Mouse (Mus musculus): Measurements from ENCODE around the gene Tmem150a. TPM values are rescaled to one million over a fixed set of nuclear protein-coding genes. Genes with fewer than 3 reads are reported as not detected.

The Tmem150a gene
- polyA plus RNA-seq, 1 experiment from 2014 or later: 32.5 TPM

GRCm38 (mm10) chr6:72352636-72353405 lies 2.4 kb upstream of the Tmem150a start:
- ATAC-seq (ENCODE audit: low read depth): no peak
- WGBS (ENCODE audit: insufficient replicate concordance): 66% methylated on average over 5 of the region's 5 CpGs
- DNase-seq: no peak
- H3K4me3 ChIP-seq (replicated peaks): no peak overlapping the region
- H3K9me3 ChIP-seq (replicated peaks): no peaks in the 10 kb centered on the region
- peak overlapping the region; percentile 25; the same call in 1 of the 2 replicates for H3K27ac ChIP-seq
- H3K4me2 ChIP-seq: peak overlapping the region; percentile 7; the same call in 1 of the 2 replicates
- H3K36me3 ChIP-seq: peaks cover 36% of the 10 kb centered on the region
- no peak overlapping the region for H3K9ac ChIP-seq
- peaks cover 42% of the 10 kb centered on the region for H3K27me3 ChIP-seq
- peaks cover 89% of the 10 kb centered on the region for H3K4me1 ChIP-seq (replicated peaks)

- Histone ChIP-seq H3K4me2 (peak overlapping the region; percentile 73; the same call in 1 of the 2 replicates), H3K27ac (peak overlapping the region; percentile 25; the same call in 1 of the 2 replicates), H3K9me3 (replicated peaks) (no peaks in the 10 kb centered on the region), H3K27me3 (peaks cover 44% of the 10 kb centered on the region), H3K9ac (no peak overlapping the region), H3K4me3 (replicated peaks) (no peak overlapping the region), H3K36me3 (peaks cover 38% of the 10 kb centered on the region), H3K4me1 (replicated peaks) (peaks cover 89% of the 10 kb centered on the region)
- DNase-seq (no peak), ATAC-seq (ENCODE audit: low read depth) (no peak)
- 76% methylated on average over 1 of the region's 1 CpGs for WGBS (ENCODE audit: insufficient replicate concordance)
These were observed 1.2 kb upstream of the Tmem150a start for GRCm38 (mm10) chr6:72354025-72354424.

- peaks cover 89% of the 10 kb centered on the region for H3K4me1 ChIP-seq (replicated peaks)
- peaks cover 44% of the 10 kb centered on the region for H3K27me3 ChIP-seq
- H3K4me3 ChIP-seq (replicated peaks): peak overlapping the region; percentile 60
- 53% methylated on average over 6 of the region's 8 CpGs for WGBS (ENCODE audit: insufficient replicate concordance)
- H3K27ac ChIP-seq: peak overlapping the region; percentile 64
- ATAC-seq (ENCODE audit: low read depth) (no peak), DNase-seq (no peak)
- peaks cover 39% of the 10 kb centered on the region for H3K36me3 ChIP-seq
- H3K9ac ChIP-seq: peak overlapping the region; percentile 57
- peak overlapping the region; percentile 73 for H3K4me2 ChIP-seq
- no peaks in the 10 kb centered on the region for H3K9me3 ChIP-seq (replicated peaks)
These were observed 820 bp downstream of the Tmem150a start for GRCm38 (mm10) chr6:72356001-72356532.

- no peak overlapping the region for H3K27ac ChIP-seq
- peak; percentile 77 for DNase-seq
- peaks cover 85% of the 10 kb centered on the region for H3K4me1 ChIP-seq (replicated peaks)
- peak; percentile 55 for ATAC-seq (ENCODE audit: low read depth)
- H3K9ac ChIP-seq: no peak overlapping the region
- H3K9me3 ChIP-seq (replicated peaks): no peaks in the 10 kb centered on the region
- no peak overlapping the region for H3K4me3 ChIP-seq (replicated peaks)
- H3K27me3 ChIP-seq: peaks cover 44% of the 10 kb centered on the region
- WGBS (ENCODE audit: insufficient replicate concordance): 45% methylated on average over 5 of the region's 5 CpGs
- H3K36me3 ChIP-seq: peaks cover 35% of the 10 kb centered on the region
- 0 out of 2 replicates have a peak overlapping the region, but pooled peaks have one; percentile 73 for H3K4me2 ChIP-seq
These were observed 2.2 kb downstream of the Tmem150a start for GRCm38 (mm10) chr6:72357164-72358079.

GRCm38 (mm10) chr6:72358086-72358764 lies 3.0 kb downstream of the Tmem150a start:
- Histone ChIP-seq H3K4me3 (replicated peaks) (no peak overlapping the region), H3K27ac (no peak overlapping the region), H3K4me2 (0 out of 2 replicates have a peak overlapping the region, but pooled peaks have one; percentile 3), H3K9ac (no peak overlapping the region), H3K9me3 (replicated peaks) (no peaks in the 10 kb centered on the region), H3K4me1 (replicated peaks) (peaks cover 87% of the 10 kb centered on the region), H3K36me3 (peaks cover 35% of the 10 kb centered on the region), H3K27me3 (peaks cover 43% of the 10 kb centered on the region)
- ATAC-seq (ENCODE audit: low read depth): no peak
- DNase-seq: no peak
- WGBS (ENCODE audit: insufficient replicate concordance): 81% methylated on average over 10 of the region's 10 CpGs

- Histone ChIP-seq H3K27me3 (peaks cover 32% of the 10 kb centered on the region), H3K36me3 (peaks cover 35% of the 10 kb centered on the region), H3K4me2 (no peak overlapping the region), H3K4me1 (replicated peaks) (peaks cover 83% of the 10 kb centered on the region), H3K9me3 (replicated peaks) (no peaks in the 10 kb centered on the region), H3K4me3 (replicated peaks) (no peak overlapping the region), H3K27ac (no peak overlapping the region; the same call in 1 of the 2 replicates), H3K9ac (no peak overlapping the region)
- 79% methylated on average over 2 of the region's 2 CpGs for WGBS (ENCODE audit: insufficient replicate concordance)
- DNase-seq: no peak
- no peak for ATAC-seq (ENCODE audit: low read depth)
These were observed 4.1 kb downstream of the Tmem150a start for GRCm38 (mm10) chr6:72359343-72359742.

- H3K4me1 ChIP-seq (replicated peaks): peaks cover 76% of the 10 kb centered on the region
These were observed 4.8 kb downstream of the Tmem150a start for GRCm38 (mm10) chr6:72359891-72360598.

GRCm38 (mm10) chr6:72360599-72360935 lies 5.3 kb downstream of the Tmem150a start:
- Histone ChIP-seq H3K4me1 (replicated peaks) (peaks cover 70% of the 10 kb centered on the region), H3K27ac (peak overlapping the region; percentile 89; the same call in 1 of the 2 replicates), H3K4me2 (peak overlapping the region; percentile 77), H3K36me3 (peaks cover 35% of the 10 kb centered on the region), H3K27me3 (peaks cover 20% of the 10 kb centered on the region), H3K9ac (peak overlapping the region; percentile 83; the same call in 1 of the 2 replicates), H3K9me3 (replicated peaks) (no peaks in the 10 kb centered on the region), H3K4me3 (replicated peaks) (peak overlapping the region; percentile 80)
- ATAC-seq (ENCODE audit: low read depth) (no peak), DNase-seq (no peak)
- WGBS (ENCODE audit: insufficient replicate concordance): 78% methylated on average over 7 of the region's 7 CpGs

More at GRCm38 (mm10) chr6:72359891-72360598, 4.8 kb downstream of the Tmem150a start:
- peaks cover 35% of the 10 kb centered on the region for H3K36me3 ChIP-seq
- H3K27ac ChIP-seq: peak overlapping the region; percentile 89; the same call in 1 of the 2 replicates
- ATAC-seq (ENCODE audit: low read depth): no peak
- H3K9ac ChIP-seq: peak overlapping the region; percentile 83; the same call in 1 of the 2 replicates
- DNase-seq: no peak
- WGBS (ENCODE audit: insufficient replicate concordance): 78% methylated on average over 11 of the region's 11 CpGs
- H3K9me3 ChIP-seq (replicated peaks): no peaks in the 10 kb centered on the region
- peak overlapping the region; percentile 77 for H3K4me2 ChIP-seq
- peak overlapping the region; percentile 80; the same call in 1 of the 2 replicates for H3K4me3 ChIP-seq (replicated peaks)
- peaks cover 25% of the 10 kb centered on the region for H3K27me3 ChIP-seq

GRCm38 (mm10) chr6:72361121-72361551 lies 5.9 kb downstream of the Tmem150a start:
- 12% methylated on average over 5 of the region's 5 CpGs for WGBS (ENCODE audit: insufficient replicate concordance)
- peaks cover 35% of the 10 kb centered on the region for H3K36me3 ChIP-seq
- no peaks in the 10 kb centered on the region for H3K9me3 ChIP-seq (replicated peaks)
- DNase-seq (peak; percentile 48), ATAC-seq (ENCODE audit: low read depth) (no peak)
- peak overlapping the region; percentile 89 for H3K27ac ChIP-seq
- H3K4me2 ChIP-seq: peak overlapping the region; percentile 77
- peak overlapping the region; percentile 80 for H3K4me3 ChIP-seq (replicated peaks)
- peak overlapping the region; percentile 83 for H3K9ac ChIP-seq
- H3K27me3 ChIP-seq: peaks cover 14% of the 10 kb centered on the region
- H3K4me1 ChIP-seq (replicated peaks): peaks cover 68% of the 10 kb centered on the region
